Mouse (Mus musculus) kidney, postnatal 0 days (tissue): ENCODE measurements around the gene Cfap299. TPM values are rescaled to one million over a fixed set of nuclear protein-coding genes. Genes with fewer than 3 reads are reported as not detected.
A peak's percentile ranks its signal among the peaks of the same experiment; 100 is the strongest.

Experiments used
- ATAC-seq: fragments of 200-750 bp; cut with Nextera tagmentation; replicated peaks from 2 replicates; pipeline ENCODE4 v1.8.0; 2017; ENCODE audit warnings: low read depth, moderate number of reproducible peaks, moderate TSS enrichment, moderate library complexity; ENCODE audit not compliant: low FRiP score
- DNase-seq: peaks from one replicate; pipeline ENCODE4 v3.0.0-alpha.2; 2016; ENCODE audit warnings: low spot score
- H3K27ac ChIP-seq: fragments of 300-500 bp; sonication (generic); 2 replicates; pipeline ENCODE4 v1.5.1; 2014; ENCODE audit warnings: mild to moderate bottlenecking
- H3K27me3 ChIP-seq: fragments of 300-500 bp; sonication (generic); 2 replicates; pipeline ENCODE4 v1.6.1; 2014; ENCODE audit warnings: low read length, mixed read lengths; ENCODE audit not compliant: insufficient read depth
- H3K36me3 ChIP-seq: fragments of 300-500 bp; sonication (generic); 2 replicates; pipeline ENCODE4 v1.6.1; 2014; ENCODE audit warnings: low read length, mixed read lengths; ENCODE audit not compliant: insufficient read depth
- H3K4me1 ChIP-seq: fragments of 300-500 bp; sonication (generic); replicated peaks from 2 replicates; pipeline ENCODE4 v1.6.1; 2014; ENCODE audit warnings: antibody characterized with exemption, low read length, mixed read lengths; ENCODE audit not compliant: insufficient read depth
- H3K4me2 ChIP-seq: fragments of 300-500 bp; sonication (generic); 2 replicates; pipeline ENCODE4 v1.6.1; 2014; ENCODE audit warnings: mild to moderate bottlenecking, low read length, moderate library complexity, mixed read lengths
- H3K4me3 ChIP-seq: fragments of 300-500 bp; sonication (generic); replicated peaks from 2 replicates; pipeline ENCODE4 v1.5.1; 2014; ENCODE audit warnings: low read depth, low read length
- H3K9ac ChIP-seq: fragments of 300-500 bp; sonication (generic); 2 replicates; pipeline ENCODE4 v1.6.1; 2014; ENCODE audit warnings: low read depth, low read length
- H3K9me3 ChIP-seq: fragments of 300-500 bp; sonication (generic); replicated peaks from 2 replicates; pipeline ENCODE4 v1.6.1; 2016; ENCODE audit warnings: low read length, inconsistent platforms, mixed read lengths
- CTCF ChIP-seq: IDR thresholded peaks from 2 replicates; pipeline ENCODE4 v1.5.1; 2016; ENCODE audit warnings: antibody characterized with exemption, low read depth, mild to moderate bottlenecking, moderate library complexity
- WGBS: fragments of 180-500 bp; shearing (Covaris S2); extraction: QIAGEN DNeasy Blood & Tissue Kit; methylation state at CpG from one replicate; pipeline ENCODE4 v1.1.7; 2014; 5-methylcytosine and 5-hydroxymethylcytosine counted together
- polyA plus RNA-seq: library from polyadenylated mRNA; unstranded; fragments of >200 nt; fragmentation: Nextera tagmentation; extraction: Ambion mirVana; gene quantifications from 2 replicates; pipeline ENCODE4 v1.2.1, GENCODE M21; 2015

The Cfap299 gene
- polyA plus RNA-seq, 1 experiment from 2014 or later: 0.34 TPM

GRCm38 (mm10) chr5:98369426-98369825, 40.3 kb downstream of the Cfap299 start:
- DNase-seq: no peak
- Histone ChIP-seq H3K27me3 (no peaks in the 10 kb centered on the region), H3K4me3 (no peak overlapping the region), H3K9me3 (no peaks in the 10 kb centered on the region), H3K36me3 (no peaks in the 10 kb centered on the region), H3K4me2 (no peak overlapping the region), H3K9ac (no peak overlapping the region), H3K27ac (no peak overlapping the region), H3K4me1 (no peaks in the 10 kb centered on the region)
- no peak for ATAC-seq
- TF ChIP-seq CTCF: no peak
- WGBS: 57% methylated on average over 7 of the region's 7 CpGs

- no peaks in the 10 kb centered on the region for H3K36me3 ChIP-seq
- DNase-seq: no peak
- H3K27ac ChIP-seq: peak overlapping the region; percentile 36; the same call in 1 of the 2 replicates
- H3K4me3 ChIP-seq: no peak overlapping the region
- H3K9me3 ChIP-seq: no peaks in the 10 kb centered on the region
- no peaks in the 10 kb centered on the region for H3K27me3 ChIP-seq
- no peaks in the 10 kb centered on the region for H3K4me1 ChIP-seq
- ATAC-seq: no peak
- no peak for TF ChIP-seq CTCF
- H3K9ac ChIP-seq: no peak overlapping the region
- 42% methylated on average over 8 of the region's 8 CpGs for WGBS
- no peak overlapping the region; the same call in 1 of the 2 replicates for H3K4me2 ChIP-seq
Measured at GRCm38 (mm10) chr5:98376058-98376798, 47.1 kb downstream of the Cfap299 start.

- no peaks in the 10 kb centered on the region for H3K27me3 ChIP-seq
- no peaks in the 10 kb centered on the region for H3K4me1 ChIP-seq
- H3K27ac ChIP-seq: no peak overlapping the region
- ATAC-seq (no peak), DNase-seq (no peak)
- H3K9ac ChIP-seq: no peak overlapping the region
- WGBS: 28% methylated on average over 4 of the region's 4 CpGs
- no peaks in the 10 kb centered on the region for H3K9me3 ChIP-seq
- H3K4me3 ChIP-seq: no peak overlapping the region
- no peak overlapping the region; the same call in 1 of the 2 replicates for H3K4me2 ChIP-seq
- H3K36me3 ChIP-seq: no peaks in the 10 kb centered on the region
- TF ChIP-seq CTCF: no peak
Measured at GRCm38 (mm10) chr5:98376799-98377090, 47.6 kb downstream of the Cfap299 start.

- TF ChIP-seq CTCF: no peak
- no peak overlapping the region for H3K27ac ChIP-seq
- DNase-seq (no peak), ATAC-seq (no peak)
- WGBS: 91% methylated on average over 4 of the region's 4 CpGs
- H3K36me3 ChIP-seq: no peaks in the 10 kb centered on the region
- no peaks in the 10 kb centered on the region for H3K27me3 ChIP-seq
- H3K9ac ChIP-seq: no peak overlapping the region
- no peaks in the 10 kb centered on the region for H3K4me1 ChIP-seq
- H3K4me2 ChIP-seq: no peak overlapping the region
- no peak overlapping the region for H3K4me3 ChIP-seq
- H3K9me3 ChIP-seq: no peaks in the 10 kb centered on the region
Measured at GRCm38 (mm10) chr5:98380360-98380759, 51.3 kb downstream of the Cfap299 start.

GRCm38 (mm10) chr5:98387054-98387453, 58.0 kb downstream of the Cfap299 start:
- no peaks in the 10 kb centered on the region for H3K27me3 ChIP-seq
- H3K9ac ChIP-seq: no peak overlapping the region
- no peaks in the 10 kb centered on the region for H3K9me3 ChIP-seq
- no peak overlapping the region for H3K4me2 ChIP-seq
- no peak for ATAC-seq
- H3K36me3 ChIP-seq: no peaks in the 10 kb centered on the region
- TF ChIP-seq CTCF: no peak
- no peak overlapping the region for H3K4me3 ChIP-seq
- DNase-seq: no peak
- no peaks in the 10 kb centered on the region for H3K4me1 ChIP-seq
- 61% methylated on average over 3 of the region's 3 CpGs for WGBS
- no peak overlapping the region for H3K27ac ChIP-seq

GRCm38 (mm10) chr5:98402165-98402564, 73.1 kb downstream of the Cfap299 start:
- Histone ChIP-seq H3K4me2 (no peak overlapping the region), H3K27me3 (no peaks in the 10 kb centered on the region), H3K4me1 (no peaks in the 10 kb centered on the region), H3K36me3 (no peaks in the 10 kb centered on the region), H3K4me3 (no peak overlapping the region), H3K27ac (no peak overlapping the region), H3K9me3 (no peaks in the 10 kb centered on the region), H3K9ac (no peak overlapping the region)
- DNase-seq (no peak), ATAC-seq (no peak)
- 95% methylated on average over 1 of the region's 1 CpGs for WGBS
- TF ChIP-seq CTCF: no peak

- H3K27me3 ChIP-seq: no peaks in the 10 kb centered on the region
- ATAC-seq: no peak
- peak; percentile 62 for TF ChIP-seq CTCF
- H3K4me1 ChIP-seq: no peaks in the 10 kb centered on the region
- no peak overlapping the region for H3K4me3 ChIP-seq
- H3K9me3 ChIP-seq: no peaks in the 10 kb centered on the region
- no peaks in the 10 kb centered on the region for H3K36me3 ChIP-seq
- peak; percentile 33 for DNase-seq
- H3K27ac ChIP-seq: no peak overlapping the region
- WGBS: 75% methylated on average over 2 of the region's 2 CpGs
- H3K4me2 ChIP-seq: no peak overlapping the region
- no peak overlapping the region for H3K9ac ChIP-seq
Measured at GRCm38 (mm10) chr5:98410060-98410459, 81.0 kb downstream of the Cfap299 start.
